Mouse (Mus musculus): ENCODE data around the gene Syt1. TPM values are rescaled to one million over a fixed set of nuclear protein-coding genes. Genes with fewer than 3 reads are reported as not detected.

The Syt1 gene
- polyA plus RNA-seq, 1 experiment from 2014 or later = 130 TPM

DNA sequence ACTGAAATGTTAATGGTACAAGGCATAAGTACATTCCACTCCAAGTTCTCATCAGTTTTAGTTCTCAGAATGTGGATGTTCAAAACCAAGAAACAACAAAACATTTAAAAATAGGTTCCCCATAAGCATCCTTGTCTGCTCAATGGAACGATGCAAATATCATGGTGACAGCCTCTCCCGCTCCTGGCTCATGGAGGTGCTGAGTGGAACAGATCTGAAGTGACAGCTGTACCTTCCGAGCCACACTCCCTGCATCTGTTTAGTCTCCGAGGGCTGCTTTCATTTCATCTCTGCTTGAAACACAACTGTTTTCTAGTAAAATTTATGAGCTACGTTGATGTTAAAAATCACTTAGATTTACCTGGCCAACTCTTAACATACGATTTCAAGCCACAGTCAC is 179.0 kb downstream of the Syt1 start:
- H3K27ac ChIP-seq (ENCODE audit: low read depth, low read length) = no peak overlapping the region; the same call in 1 of the 2 replicates
- no peak for ATAC-seq (ENCODE audit: low read depth)
- no peak overlapping the region for H3K4me3 ChIP-seq (ENCODE audit: low read depth, low read length)
- H3K4me1 ChIP-seq (ENCODE audit: control insufficient read depth, insufficient read depth, low read length) = peaks cover 3% of the 10 kb centered on the region; the same call in 1 of the 2 replicates
- no peaks in the 10 kb centered on the region for H3K9me3 ChIP-seq (ENCODE audit: control insufficient read depth, low read length)
- no peak overlapping the region for H3K9ac ChIP-seq (replicated peaks; ENCODE audit: low read depth, low read length)
- H3K4me2 ChIP-seq (ENCODE audit: low read depth, low read length) = no peak overlapping the region
- no peaks in the 10 kb centered on the region for H3K36me3 ChIP-seq (ENCODE audit: control insufficient read depth, insufficient read depth, low read length)
- H3K27me3 ChIP-seq (ENCODE audit: control insufficient read depth, insufficient read depth, low read length) = no peaks in the 10 kb centered on the region
- 47% methylated on average over 6 of the region's 6 CpGs for WGBS

- Histone ChIP-seq H3K4me1 (ENCODE audit: control insufficient read depth, insufficient read depth, low read length) (no peaks in the 10 kb centered on the region), H3K4me3 (ENCODE audit: low read depth, low read length) (no peak overlapping the region), H3K4me2 (ENCODE audit: low read depth, low read length) (no peak overlapping the region), H3K36me3 (ENCODE audit: control insufficient read depth, insufficient read depth, low read length) (no peaks in the 10 kb centered on the region), H3K27me3 (ENCODE audit: control insufficient read depth, insufficient read depth, low read length) (no peaks in the 10 kb centered on the region), H3K9me3 (ENCODE audit: control insufficient read depth, low read length) (no peaks in the 10 kb centered on the region), H3K9ac (replicated peaks; ENCODE audit: low read depth, low read length) (no peak overlapping the region), H3K27ac (ENCODE audit: low read depth, low read length) (no peak overlapping the region)
- ATAC-seq (ENCODE audit: low read depth) = no peak
- WGBS = 58% methylated on average over 6 of the region's 6 CpGs
These were observed 188.5 kb downstream of the Syt1 start for GRCm38 (mm10) chr10:108822273-108822672.

DNA sequence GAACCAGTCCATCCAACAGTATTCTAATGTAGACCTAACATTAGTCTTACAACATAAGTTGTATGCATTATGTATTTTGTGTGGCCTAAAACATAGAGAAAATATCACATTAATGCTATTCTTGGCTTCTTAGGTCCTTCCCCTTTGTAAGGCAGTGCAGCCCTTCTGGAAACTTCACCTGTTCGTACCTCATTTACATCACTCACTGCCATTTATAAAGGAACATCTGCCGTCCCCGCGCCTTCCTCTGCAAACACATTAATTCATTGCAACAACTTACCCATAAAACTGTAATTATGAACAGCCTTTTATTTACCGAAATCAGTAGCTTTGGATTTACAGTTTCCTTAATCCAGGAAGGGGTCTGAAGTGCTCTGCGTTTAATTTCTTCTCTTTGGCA is 195.4 kb downstream of the Syt1 start:
- ATAC-seq (ENCODE audit: low read depth) = no peak
- 36% methylated on average over 6 of the region's 6 CpGs for WGBS
- no peaks in the 10 kb centered on the region for H3K4me1 ChIP-seq (ENCODE audit: control insufficient read depth, insufficient read depth, low read length)
- no peaks in the 10 kb centered on the region for H3K27me3 ChIP-seq (ENCODE audit: control insufficient read depth, insufficient read depth, low read length)
- no peak overlapping the region for H3K27ac ChIP-seq (ENCODE audit: low read depth, low read length)
- no peak overlapping the region for H3K4me2 ChIP-seq (ENCODE audit: low read depth, low read length)
- no peaks in the 10 kb centered on the region for H3K36me3 ChIP-seq (ENCODE audit: control insufficient read depth, insufficient read depth, low read length)
- no peaks in the 10 kb centered on the region for H3K9me3 ChIP-seq (ENCODE audit: control insufficient read depth, low read length)
- no peak overlapping the region for H3K4me3 ChIP-seq (ENCODE audit: low read depth, low read length)
- no peak overlapping the region for H3K9ac ChIP-seq (replicated peaks; ENCODE audit: low read depth, low read length)

- Histone ChIP-seq H3K36me3 (ENCODE audit: control insufficient read depth, insufficient read depth, low read length) (no peaks in the 10 kb centered on the region), H3K9ac (replicated peaks; ENCODE audit: low read depth, low read length) (no peak overlapping the region), H3K4me1 (ENCODE audit: control insufficient read depth, insufficient read depth, low read length) (no peaks in the 10 kb centered on the region), H3K4me3 (ENCODE audit: low read depth, low read length) (no peak overlapping the region), H3K9me3 (ENCODE audit: control insufficient read depth, low read length) (no peaks in the 10 kb centered on the region), H3K27ac (ENCODE audit: low read depth, low read length) (no peak overlapping the region), H3K27me3 (ENCODE audit: control insufficient read depth, insufficient read depth, low read length) (no peaks in the 10 kb centered on the region), H3K4me2 (ENCODE audit: low read depth, low read length) (no peak overlapping the region)
- ATAC-seq (ENCODE audit: low read depth) = no peak
- WGBS = 89% methylated on average over 1 of the region's 1 CpGs
These were observed 206.4 kb downstream of the Syt1 start for GRCm38 (mm10) chr10:108804380-108804779.

DNA sequence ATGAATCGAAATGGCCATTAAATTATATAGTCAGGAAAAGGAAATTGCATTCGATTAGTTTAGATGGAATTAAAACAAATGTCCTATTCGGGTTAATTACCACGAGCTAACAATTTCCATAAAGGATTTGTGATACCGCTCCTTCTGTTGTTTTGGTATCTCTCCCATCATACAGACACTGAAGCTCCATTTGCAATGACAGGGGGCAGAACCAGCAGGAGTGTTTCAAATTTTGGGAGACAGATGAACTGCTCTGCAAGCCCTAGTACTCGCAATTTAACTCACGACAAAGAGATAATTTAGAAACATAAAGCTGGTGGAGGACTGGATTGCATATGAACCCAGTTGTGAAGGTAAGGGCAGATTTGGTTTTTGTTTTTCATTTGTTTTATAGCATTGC is 210.0 kb downstream of the Syt1 start:
- Histone ChIP-seq H3K27ac (ENCODE audit: low read depth, low read length) (no peak overlapping the region), H3K4me3 (ENCODE audit: low read depth, low read length) (no peak overlapping the region), H3K9me3 (ENCODE audit: control insufficient read depth, low read length) (no peaks in the 10 kb centered on the region), H3K27me3 (ENCODE audit: control insufficient read depth, insufficient read depth, low read length) (no peaks in the 10 kb centered on the region), H3K9ac (replicated peaks; ENCODE audit: low read depth, low read length) (no peak overlapping the region), H3K4me2 (ENCODE audit: low read depth, low read length) (no peak overlapping the region), H3K36me3 (ENCODE audit: control insufficient read depth, insufficient read depth, low read length) (no peaks in the 10 kb centered on the region), H3K4me1 (ENCODE audit: control insufficient read depth, insufficient read depth, low read length) (no peaks in the 10 kb centered on the region)
- ATAC-seq (ENCODE audit: low read depth) = no peak
- WGBS = 73% methylated on average over 7 of the region's 7 CpGs

DNA sequence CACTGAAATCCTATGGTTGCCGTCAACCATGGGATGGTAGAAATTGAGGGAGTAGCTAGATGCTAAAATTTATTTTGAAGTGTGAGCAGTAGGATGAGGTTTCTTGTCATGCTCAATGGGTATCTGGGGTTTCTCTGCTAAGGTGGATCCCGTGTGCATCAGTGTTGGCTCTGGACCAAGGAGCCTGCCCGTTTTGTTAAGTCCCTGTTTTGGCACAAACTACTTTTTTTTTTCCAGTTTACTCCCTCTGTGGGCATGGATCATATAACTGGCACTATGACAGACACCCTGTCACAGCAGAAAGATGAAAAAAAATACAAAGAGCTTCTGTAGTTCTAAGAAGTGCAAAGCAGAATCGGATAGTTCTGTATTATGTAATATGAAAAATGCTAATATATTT is 212.0 kb downstream of the Syt1 start:
- WGBS = 81% methylated on average over 4 of the region's 4 CpGs
- Histone ChIP-seq H3K36me3 (ENCODE audit: control insufficient read depth, insufficient read depth, low read length) (no peaks in the 10 kb centered on the region), H3K27me3 (ENCODE audit: control insufficient read depth, insufficient read depth, low read length) (no peaks in the 10 kb centered on the region), H3K9ac (replicated peaks; ENCODE audit: low read depth, low read length) (no peak overlapping the region), H3K27ac (ENCODE audit: low read depth, low read length) (no peak overlapping the region), H3K4me3 (ENCODE audit: low read depth, low read length) (no peak overlapping the region), H3K4me1 (ENCODE audit: control insufficient read depth, insufficient read depth, low read length) (no peaks in the 10 kb centered on the region), H3K4me2 (ENCODE audit: low read depth, low read length) (no peak overlapping the region), H3K9me3 (ENCODE audit: control insufficient read depth, low read length) (no peaks in the 10 kb centered on the region)
- no peak for ATAC-seq (ENCODE audit: low read depth)

- Histone ChIP-seq H3K27ac (ENCODE audit: low read depth, low read length) (no peak overlapping the region), H3K4me3 (ENCODE audit: low read depth, low read length) (no peak overlapping the region), H3K9ac (replicated peaks; ENCODE audit: low read depth, low read length) (no peak overlapping the region), H3K9me3 (ENCODE audit: control insufficient read depth, low read length) (no peaks in the 10 kb centered on the region), H3K27me3 (ENCODE audit: control insufficient read depth, insufficient read depth, low read length) (no peaks in the 10 kb centered on the region), H3K4me1 (ENCODE audit: control insufficient read depth, insufficient read depth, low read length) (no peaks in the 10 kb centered on the region), H3K36me3 (ENCODE audit: control insufficient read depth, insufficient read depth, low read length) (no peaks in the 10 kb centered on the region), H3K4me2 (ENCODE audit: low read depth, low read length) (no peak overlapping the region)
- no peak for ATAC-seq (ENCODE audit: low read depth)
- 75% methylated on average over 5 of the region's 5 CpGs for WGBS
These were observed 228.0 kb downstream of the Syt1 start for GRCm38 (mm10) chr10:108782817-108783216.

- H3K4me2 ChIP-seq (ENCODE audit: low read depth, low read length) = no peak overlapping the region
- H3K36me3 ChIP-seq (ENCODE audit: control insufficient read depth, insufficient read depth, low read length) = no peaks in the 10 kb centered on the region
- no peak overlapping the region for H3K27ac ChIP-seq (ENCODE audit: low read depth, low read length)
- H3K4me3 ChIP-seq (ENCODE audit: low read depth, low read length) = no peak overlapping the region
- H3K9me3 ChIP-seq (ENCODE audit: control insufficient read depth, low read length) = no peaks in the 10 kb centered on the region
- ATAC-seq (ENCODE audit: low read depth) = no peak
- peaks cover 8% of the 10 kb centered on the region; the same call in 1 of the 2 replicates for H3K4me1 ChIP-seq (ENCODE audit: control insufficient read depth, insufficient read depth, low read length)
- H3K27me3 ChIP-seq (ENCODE audit: control insufficient read depth, insufficient read depth, low read length) = no peaks in the 10 kb centered on the region
- no peak overlapping the region for H3K9ac ChIP-seq (replicated peaks; ENCODE audit: low read depth, low read length)
- 59% methylated on average over 3 of the region's 3 CpGs for WGBS
These were observed 230.2 kb downstream of the Syt1 start for GRCm38 (mm10) chr10:108780614-108781013.

GRCm38 (mm10) chr10:108776735-108777134 is 234.0 kb downstream of the Syt1 start:
- Histone ChIP-seq H3K4me2 (ENCODE audit: low read depth, low read length) (no peak overlapping the region; the same call in 1 of the 2 replicates), H3K4me1 (ENCODE audit: control insufficient read depth, insufficient read depth, low read length) (peaks cover 8% of the 10 kb centered on the region; the same call in 1 of the 2 replicates), H3K27ac (ENCODE audit: low read depth, low read length) (peak overlapping the region; percentile 30), H3K36me3 (ENCODE audit: control insufficient read depth, insufficient read depth, low read length) (no peaks in the 10 kb centered on the region), H3K27me3 (ENCODE audit: control insufficient read depth, insufficient read depth, low read length) (no peaks in the 10 kb centered on the region), H3K9ac (replicated peaks; ENCODE audit: low read depth, low read length) (no peak overlapping the region), H3K9me3 (ENCODE audit: control insufficient read depth, low read length) (no peaks in the 10 kb centered on the region), H3K4me3 (ENCODE audit: low read depth, low read length) (no peak overlapping the region)
- 17% methylated on average over 8 of the region's 8 CpGs for WGBS
- ATAC-seq (ENCODE audit: low read depth) = peak; percentile 76; the same call in 1 of the 2 replicates

DNA sequence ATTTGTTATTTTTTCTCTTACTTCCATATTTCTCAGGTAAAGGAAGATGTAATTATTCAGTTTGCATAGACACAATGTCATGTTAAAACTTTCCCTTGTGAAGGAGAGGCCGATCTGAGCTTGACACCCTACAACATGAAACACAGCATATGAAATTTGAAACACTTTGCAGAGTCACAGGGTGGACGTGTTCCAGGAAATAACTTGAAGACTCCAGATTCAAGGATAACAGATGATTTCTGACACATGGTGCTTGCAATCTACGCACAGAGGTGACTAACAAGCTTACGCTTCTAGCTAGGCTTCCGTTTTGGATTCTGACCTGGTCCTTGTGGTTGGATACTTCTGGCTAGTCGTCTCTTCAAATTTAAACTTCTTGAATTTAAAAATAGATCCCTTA is 239.7 kb downstream of the Syt1 start:
- H3K4me1 ChIP-seq (ENCODE audit: control insufficient read depth, insufficient read depth, low read length) = no peaks in the 10 kb centered on the region
- no peak for ATAC-seq (ENCODE audit: low read depth)
- no peak overlapping the region for H3K27ac ChIP-seq (ENCODE audit: low read depth, low read length)
- H3K4me2 ChIP-seq (ENCODE audit: low read depth, low read length) = no peak overlapping the region
- H3K9ac ChIP-seq (replicated peaks; ENCODE audit: low read depth, low read length) = no peak overlapping the region
- H3K36me3 ChIP-seq (ENCODE audit: control insufficient read depth, insufficient read depth, low read length) = no peaks in the 10 kb centered on the region
- no peaks in the 10 kb centered on the region for H3K27me3 ChIP-seq (ENCODE audit: control insufficient read depth, insufficient read depth, low read length)
- WGBS = 88% methylated on average over 6 of the region's 6 CpGs
- no peak overlapping the region for H3K4me3 ChIP-seq (ENCODE audit: low read depth, low read length)
- no peaks in the 10 kb centered on the region for H3K9me3 ChIP-seq (ENCODE audit: control insufficient read depth, low read length)

Data from neural tube, embryonic 14.5 days (tissue).